Mouse (Mus musculus): Measurements from ENCODE around the gene Pcgf5.

DNA sequence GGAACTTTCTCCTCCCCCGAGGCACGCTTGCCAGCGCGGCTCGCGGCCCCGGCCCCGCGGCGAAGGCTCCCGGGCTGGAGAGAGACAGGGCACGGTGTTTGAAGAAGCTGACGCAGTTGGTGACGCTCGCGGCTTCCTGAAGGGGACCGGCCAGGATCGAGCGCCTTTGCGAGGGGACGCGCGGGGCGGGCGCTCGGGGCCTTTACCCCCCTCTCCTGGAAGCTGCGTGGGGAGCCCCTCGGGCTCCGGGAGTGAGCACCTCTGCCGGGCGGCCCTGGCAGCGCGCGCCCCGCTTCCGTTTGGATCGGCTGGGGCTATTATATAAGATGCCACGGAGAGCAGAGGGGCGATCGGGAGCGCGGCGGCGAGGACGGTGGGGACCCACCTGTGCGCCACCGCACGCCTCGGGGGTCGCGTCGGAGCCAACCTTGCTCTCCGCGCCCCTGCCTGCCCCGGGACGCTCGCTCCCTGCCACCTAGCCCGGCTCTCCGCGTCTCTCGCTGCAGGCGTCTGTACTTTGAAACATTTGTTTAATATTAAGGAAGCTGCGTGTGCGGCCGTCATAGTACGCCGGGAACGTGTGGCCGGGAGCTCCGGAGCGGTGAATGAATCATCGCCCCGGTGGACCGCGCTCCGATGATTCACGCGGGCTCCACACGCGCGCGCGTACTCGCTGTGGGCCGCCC is 835 bp downstream of the Pcgf5 start:
- TF ChIP-seq EP300 (IDR thresholded peaks at IDR 0.05; ENCODE audit: low read depth) (no peak), CTCF (IDR thresholded peaks at IDR 0.05; ENCODE audit: low read depth) (no peak)
